10 mouse cellular contexts compared by ENCODE assay signal in the genomic region with DNA sequence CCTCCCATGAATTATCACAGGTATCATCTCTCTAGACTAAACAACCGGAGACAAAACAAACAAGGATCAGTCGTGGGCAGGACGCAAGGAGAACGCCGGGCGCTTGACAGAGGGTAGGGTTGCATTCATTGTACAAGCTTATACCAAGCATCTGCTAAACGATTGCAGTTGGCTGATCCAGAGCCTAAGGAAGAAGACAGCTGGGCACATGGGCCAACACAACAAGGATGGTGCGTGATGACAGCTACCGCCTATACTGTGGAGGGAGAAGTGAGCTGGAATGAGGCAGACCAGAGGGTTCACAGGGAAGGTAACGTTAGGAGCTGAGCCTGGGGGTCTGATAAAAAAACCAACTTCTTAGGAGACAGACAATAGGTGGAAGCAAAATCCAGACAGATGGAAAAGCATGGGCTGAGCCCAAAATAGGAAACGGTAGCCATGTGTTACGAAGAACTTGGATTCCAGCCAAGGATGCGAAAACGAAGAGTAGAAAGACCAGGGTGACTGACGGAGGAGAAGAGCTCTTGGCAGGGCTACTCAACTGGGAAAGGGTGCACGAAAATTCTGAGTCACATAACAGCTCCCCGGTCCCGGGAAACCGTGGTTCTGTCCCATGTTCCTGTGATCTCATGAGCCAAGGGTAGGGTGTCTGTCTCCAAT. TPM values are rescaled to one million over a fixed set of nuclear protein-coding genes. Genes with fewer than 3 reads are reported as not detected.
A peak's percentile ranks its signal among the peaks of the same experiment; 100 is the strongest.
DNase-seq lines count a peak whose midpoint lies in the region; ATAC-seq and TF ChIP-seq lines count a peak whose summit lies in the region.
"Had no signal": no experiment of that assay in that cellular context is flagged by ENCODE, and none has a peak within 500 bp of the region (broad histone marks: within the 10 kb centered on the region; RNA-seq: fewer than 3 reads in every experiment).

No protein-coding gene starts in this region.

- no peaks in the 10 kb centered on the region for H3K27me3 ChIP-seq in midbrain, embryonic 15.5 days (replicated peaks)
- no peaks in the 10 kb centered on the region for H3K27me3 ChIP-seq in hindbrain, embryonic 12.5 days
- H3K27me3 ChIP-seq: CH12.LX had no signal

- no peak overlapping the region for H3K4me2 ChIP-seq in midbrain, embryonic 15.5 days
- no peak overlapping the region for H3K4me2 ChIP-seq in hindbrain, embryonic 12.5 days (replicated peaks)

- no peak for TF ChIP-seq CTCF in gastrocnemius, adult 2 months (IDR thresholded peaks at IDR 0.05)

- peak overlapping the region; percentile 63 for H3K27ac ChIP-seq in gastrocnemius, adult 2 months
- H3K27ac ChIP-seq in midbrain, embryonic 15.5 days, result no peak overlapping the region
- no peak overlapping the region for H3K27ac ChIP-seq in hindbrain, embryonic 12.5 days
- H3K27ac ChIP-seq: hindbrain, embryonic 10.5 days had no signal

- H3K36me3 ChIP-seq in midbrain, embryonic 15.5 days (replicated peaks), result no peaks in the 10 kb centered on the region
- no peaks in the 10 kb centered on the region for H3K36me3 ChIP-seq in hindbrain, embryonic 12.5 days
- H3K36me3 ChIP-seq: hindbrain, embryonic 10.5 days had no signal

- no peaks in the 10 kb centered on the region for H3K9me3 ChIP-seq in midbrain, embryonic 15.5 days
- no peaks in the 10 kb centered on the region for H3K9me3 ChIP-seq in hindbrain, embryonic 12.5 days (replicated peaks)
- H3K9me3 ChIP-seq: hindbrain, embryonic 10.5 days had no signal

- H3K9ac ChIP-seq in midbrain, embryonic 15.5 days, result no peak overlapping the region
- H3K9ac ChIP-seq in hindbrain, embryonic 12.5 days, result no peak overlapping the region

- peak overlapping the region; percentile 7; the same call in 1 of the 2 replicates for H3K4me3 ChIP-seq in gastrocnemius, adult 2 months
- H3K4me3 ChIP-seq in midbrain, embryonic 15.5 days, result no peak overlapping the region
- H3K4me3 ChIP-seq in hindbrain, embryonic 12.5 days, result no peak overlapping the region
- H3K4me3 ChIP-seq: hindbrain, embryonic 10.5 days had no signal

- intact Hi-C loops in gastrocnemius, adult 2 months (cut with DNase I), result no loop called here

- ATAC-seq in midbrain, embryonic 15.5 days (replicated peaks), result no peak
- ATAC-seq in hindbrain, embryonic 12.5 days (ENCODE audit: low FRiP score), result no peak

- WGBS in midbrain, embryonic 15.5 days, result 82% methylated on average over 19 of the region's 19 CpGs
- 85% methylated on average over 19 of the region's 19 CpGs for WGBS in hindbrain, embryonic 12.5 days

- no peak for DNase-seq in gastrocnemius, adult 2 months
- no peak for DNase-seq in gastrocnemius, adult 8-10 months (ENCODE audit: low spot score in 2 of 2)
- peak; percentile 44 for DNase-seq in heart, adult 8-10 months (ENCODE audit: low spot score)
- DNase-seq in layer of hippocampus, adult 8-10 months (ENCODE audit: low spot score in 2 of 2), result peak; percentile 26 to 43
- DNase-seq in right cerebral cortex, adult 2 months (ENCODE audit: low spot score in 2 of 2), result peak; percentile 48 to 50
- DNase-seq in T-cell, adult 2 months (ENCODE audit: low spot score), result no peak

- no peaks in the 10 kb centered on the region for H3K4me1 ChIP-seq in midbrain, embryonic 15.5 days
- no peaks in the 10 kb centered on the region for H3K4me1 ChIP-seq in hindbrain, embryonic 12.5 days
- H3K4me1 ChIP-seq: hindbrain, embryonic 10.5 days had no signal

RNA-seq across cellular contexts. Expression of gene Flt1, which starts 53.9 kb away (rescaled TPM):
- 10 to 100 TPM; 32.7 to 42.2 TPM for total RNA-seq in gastrocnemius, adult 2 months (2021)
- 10 to 100 TPM; 21.2 to 27.7 (median 24.7) TPM for total RNA-seq in gastrocnemius, adult 8-10 months (2022)
- total RNA-seq in heart, adult 8-10 months (2022), result 10 to 100 TPM; 69.6 to 80.3 (median 73.2) TPM
- total RNA-seq in layer of hippocampus, adult 8-10 months (2022), result 10 to 100 TPM; 31.9 to 39.7 (median 36.0) TPM
- 13.4 and 15.1 TPM in 2 replicates for polyA plus RNA-seq in midbrain, embryonic 15.5 days (2015; fragmentation: Nextera tagmentation; extraction: Ambion mirVana)
- polyA plus RNA-seq in hindbrain, embryonic 12.5 days (2016; fragmentation: Nextera tagmentation; extraction: Ambion mirVana), result 12.2 and 14.6 TPM in 2 replicates

Comparison
In these comparisons a context has a peak if more than half of its experiments do, and no peak if none do; other contexts are left out.
1. DNase-seq: peak in heart, adult 8-10 months (single experiment), layer of hippocampus, adult 8-10 months (2 of 2) and right cerebral cortex, adult 2 months (2 of 2); none in gastrocnemius, adult 2 months (single experiment), gastrocnemius, adult 8-10 months (0 of 2) and T-cell, adult 2 months (single experiment).